Mouse (Mus musculus) erythroblast, embryonic 14.5 days (primary cell): ENCODE results near the gene Slc12a8.

ENCODE experiments used
- GATA1 ChIP-seq: IDR thresholded peaks from 2 replicates; pipeline ENCODE4 v1.6.1; 2012; ENCODE audit warnings: low read length, inconsistent platforms, mixed read lengths
- TAL1 ChIP-seq: IDR thresholded peaks from 3 replicates; pipeline ENCODE4 v1.6.1; 2012; ENCODE audit warnings: low read length, inconsistent platforms, mixed read lengths

DNA sequence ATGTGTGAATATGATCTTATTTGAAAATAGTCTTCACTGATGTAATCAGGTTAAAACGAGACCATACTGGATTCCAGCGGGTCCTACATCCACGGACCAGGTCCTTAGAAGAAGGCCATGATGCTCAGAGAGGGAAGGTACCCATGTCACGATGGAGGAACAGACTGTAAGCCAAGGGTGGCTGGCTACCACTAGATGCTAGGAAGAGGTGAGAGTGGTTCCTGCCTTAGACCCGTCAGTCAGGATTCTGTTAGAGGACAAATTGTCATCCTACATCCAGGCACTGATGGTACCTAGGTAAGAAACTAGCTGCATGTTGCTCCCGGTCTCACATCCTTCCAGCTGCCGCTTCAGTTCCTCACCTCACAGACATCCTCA, 160.2 kb downstream of the Slc12a8 start:
- TF ChIP-seq GATA1 = no peak
- no peak for TF ChIP-seq TAL1
